Mouse (Mus musculus): ENCODE measurements around the gene Acmsd. TPM values are rescaled to one million over a fixed set of nuclear protein-coding genes. Genes with fewer than 3 reads are reported as not detected.

Gene Acmsd
- total and polyA plus RNA-seq, 2 experiments from 2014 or later = not detected

GRCm38 (mm10) chr1:127808671-127809070, 79.5 kb downstream of the Acmsd start:
- ATAC-seq (no peak), DNase-seq (ENCODE audit: low spot score) (no peak)
- Histone ChIP-seq H3K9me3 (ENCODE audit: low read length) (no peaks in the 10 kb centered on the region), H3K36me3 (ENCODE audit: insufficient read depth, low read length) (peaks cover 4% of the 10 kb centered on the region), H3K9ac (replicated peaks; ENCODE audit: low read length) (no peak overlapping the region), H3K27me3 (ENCODE audit: insufficient read depth, low read length) (no peaks in the 10 kb centered on the region), H3K4me3 (ENCODE audit: low read length) (no peak overlapping the region), H3K4me2 (ENCODE audit: low read depth, low read length) (no peak overlapping the region), H3K4me1 (ENCODE audit: insufficient read depth, low read length) (no peaks in the 10 kb centered on the region), H3K27ac (no peak overlapping the region)
- no peak for TF ChIP-seq CTCF (IDR thresholded peaks at IDR 0.05; ENCODE audit: low read depth)
- 97% methylated on average over 7 of the region's 7 CpGs for WGBS

DNA sequence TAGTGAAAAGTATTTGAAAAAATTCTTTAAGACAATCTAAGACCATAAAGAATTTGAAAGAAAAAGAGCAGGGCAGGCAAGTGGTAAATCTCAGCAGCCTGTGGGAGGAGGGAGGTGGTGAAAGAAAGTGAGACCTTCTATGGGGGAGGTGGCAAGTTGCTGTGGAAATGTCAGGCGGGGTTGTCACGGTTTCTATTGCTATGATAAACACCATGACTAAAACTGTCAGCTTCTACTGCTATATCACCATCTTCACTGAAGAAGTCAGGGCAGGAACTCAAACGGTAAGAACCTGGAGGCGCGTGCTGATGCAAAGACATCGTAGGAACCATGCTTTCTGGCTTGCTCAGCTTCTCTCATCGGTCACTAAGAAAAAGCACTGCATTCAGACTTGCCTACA, 83.7 kb downstream of the Acmsd start:
- Histone ChIP-seq H3K4me1 (ENCODE audit: insufficient read depth, low read length) (no peaks in the 10 kb centered on the region), H3K27me3 (ENCODE audit: insufficient read depth, low read length) (no peaks in the 10 kb centered on the region), H3K9me3 (ENCODE audit: low read length) (no peaks in the 10 kb centered on the region), H3K36me3 (ENCODE audit: insufficient read depth, low read length) (no peaks in the 10 kb centered on the region), H3K4me3 (ENCODE audit: low read length) (no peak overlapping the region), H3K27ac (no peak overlapping the region), H3K9ac (replicated peaks; ENCODE audit: low read length) (no peak overlapping the region), H3K4me2 (ENCODE audit: low read depth, low read length) (no peak overlapping the region)
- DNase-seq (ENCODE audit: low spot score) = no peak
- no peak for TF ChIP-seq CTCF (IDR thresholded peaks at IDR 0.05; ENCODE audit: low read depth)
- 49% methylated on average over 7 of the region's 7 CpGs for WGBS
- no peak for ATAC-seq

- no peak overlapping the region for H3K4me3 ChIP-seq (ENCODE audit: low read length)
- H3K27ac ChIP-seq = no peak overlapping the region
- H3K4me1 ChIP-seq (ENCODE audit: insufficient read depth, low read length) = no peaks in the 10 kb centered on the region
- no peaks in the 10 kb centered on the region for H3K27me3 ChIP-seq (ENCODE audit: insufficient read depth, low read length)
- no peaks in the 10 kb centered on the region for H3K9me3 ChIP-seq (ENCODE audit: low read length)
- H3K36me3 ChIP-seq (ENCODE audit: insufficient read depth, low read length) = no peaks in the 10 kb centered on the region
- H3K4me2 ChIP-seq (ENCODE audit: low read depth, low read length) = no peak overlapping the region
- DNase-seq (ENCODE audit: low spot score) (no peak), ATAC-seq (no peak)
- no peak overlapping the region for H3K9ac ChIP-seq (replicated peaks; ENCODE audit: low read length)
- 87% methylated on average over 6 of the region's 6 CpGs for WGBS
- no peak for TF ChIP-seq CTCF (IDR thresholded peaks at IDR 0.05; ENCODE audit: low read depth)
These were observed 87.2 kb downstream of the Acmsd start for GRCm38 (mm10) chr1:127816381-127816780.

Other genes starting within 250 kb of the Acmsd start
- 56.0 and 56.6 TPM in 2 replicates for gene Tmem163, start 49.9 kb upstream of the Acmsd start, total RNA-seq (2014; rRNA removed)
- gene Tmem163, start 49.9 kb upstream of the Acmsd start, polyA plus RNA-seq (2015; fragmentation: Nextera tagmentation; extraction: Ambion mirVana) = 54.5 and 54.9 TPM in 2 replicates
- gene Ccnt2, start 44.8 kb downstream of the Acmsd start, total RNA-seq (2014; rRNA removed) = 38.4 and 39.0 TPM in 2 replicates
- gene Ccnt2, start 44.8 kb downstream of the Acmsd start, polyA plus RNA-seq (2015; fragmentation: Nextera tagmentation; extraction: Ambion mirVana) = 28.8 and 29.8 TPM in 2 replicates
- 2.5 and 3.6 TPM in 2 replicates for gene Map3k19, start 125.6 kb downstream of the Acmsd start, total RNA-seq (2014; rRNA removed)
- gene Map3k19, start 125.6 kb downstream of the Acmsd start, polyA plus RNA-seq (2015; fragmentation: Nextera tagmentation; extraction: Ambion mirVana) = 0.94 and 0.95 TPM in 2 replicates
- gene Rab3gap1, start 139.4 kb downstream of the Acmsd start, total RNA-seq (2014; rRNA removed) = 25.1 and 28.0 TPM in 2 replicates
- 17.4 and 18.7 TPM in 2 replicates for gene Rab3gap1, start 139.4 kb downstream of the Acmsd start, polyA plus RNA-seq (2015; fragmentation: Nextera tagmentation; extraction: Ambion mirVana)

Measured in hindbrain, postnatal 0 days (tissue).